Mouse (Mus musculus) kidney, adult 2 months (tissue): ENCODE results near the gene Dmd.

ENCODE experiments used
- CTCF ChIP-seq: fragments of 200-500 bp; conservative IDR thresholded peaks from 2 replicates; pipeline ENCODE4 v1.5.1; 2011; ENCODE audit warnings: low read depth, mild to moderate bottlenecking, control low read depth, low read length, moderate library complexity, mixed read lengths; ENCODE audit not compliant: insufficient read depth, insufficient read length
- POLR2A ChIP-seq: fragments of 200-500 bp; IDR thresholded peaks from one replicate; pipeline ENCODE4 v1.6.1; 2011; ENCODE audit warnings: low read depth, low read length, control low read depth

DNA sequence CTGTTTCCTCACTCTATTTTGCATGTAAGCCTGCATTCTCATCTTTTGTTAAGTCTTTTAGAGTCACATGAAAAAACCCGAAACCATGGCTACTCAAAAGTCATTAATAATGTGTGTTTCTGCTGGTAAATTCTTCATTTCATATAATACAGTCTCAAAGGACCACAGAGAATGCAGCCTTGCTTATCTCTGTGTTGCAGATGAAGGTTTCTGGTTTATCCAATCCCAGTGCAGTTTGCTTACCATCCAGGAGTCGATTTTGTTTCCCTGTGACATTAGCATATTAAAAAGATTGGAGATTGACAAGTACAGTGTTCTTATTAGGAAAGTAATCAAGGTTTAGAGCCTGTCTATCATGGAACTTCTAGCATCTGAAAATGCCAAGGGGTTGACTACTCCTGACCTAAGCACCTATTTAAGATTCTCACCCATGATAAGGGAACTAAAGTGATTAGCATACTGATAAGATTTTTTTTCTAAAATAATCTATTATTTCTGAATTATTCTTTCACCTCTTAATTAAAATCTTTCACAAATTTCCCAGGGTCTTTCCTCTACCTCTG is 1292.7 kb downstream of the Dmd start:
- TF ChIP-seq POLR2A = no peak
- no peak for TF ChIP-seq CTCF
